Mouse (Mus musculus) intestine, embryonic 16.5 days (tissue): ENCODE data around the gene Rreb1. TPM values are rescaled to one million over a fixed set of nuclear protein-coding genes. Genes with fewer than 3 reads are reported as not detected.

Experiments used
- ATAC-seq: fragments of 200-750 bp; cut with Nextera tagmentation; 2 replicates; pipeline ENCODE4 v1.8.0; 2017; ENCODE audit warnings: moderate TSS enrichment, moderate library complexity
- H3K27ac ChIP-seq: fragments of 300-500 bp; sonication (generic); 2 replicates; pipeline ENCODE4 v1.5.1; 2014; ENCODE audit warnings: mild to moderate bottlenecking, low read length
- H3K27me3 ChIP-seq: fragments of 300-500 bp; sonication (generic); replicated peaks from 2 replicates; pipeline ENCODE4 v1.6.1; 2014; ENCODE audit warnings: low read length, control low read depth, mixed read lengths; ENCODE audit not compliant: control insufficient read depth, insufficient read depth
- H3K36me3 ChIP-seq: fragments of 300-500 bp; sonication (generic); 2 replicates; pipeline ENCODE4 v1.6.1; 2014; ENCODE audit warnings: low read length, control low read depth; ENCODE audit not compliant: control insufficient read depth, insufficient read depth
- H3K4me1 ChIP-seq: fragments of 300-500 bp; sonication (generic); 2 replicates; pipeline ENCODE4 v1.6.1; 2014; ENCODE audit warnings: low read length, control low read depth, mixed read lengths; ENCODE audit not compliant: control insufficient read depth, insufficient read depth
- H3K4me2 ChIP-seq: fragments of 300-500 bp; sonication (generic); 2 replicates; pipeline ENCODE4 v1.6.1; 2014; ENCODE audit warnings: low read depth, low read length, control low read depth
- H3K4me3 ChIP-seq: fragments of 300-500 bp; sonication (generic); 2 replicates; pipeline ENCODE4 v1.5.1; 2014; ENCODE audit warnings: mild to moderate bottlenecking, low read length
- H3K9ac ChIP-seq: fragments of 300-500 bp; sonication (generic); 2 replicates; pipeline ENCODE4 v1.6.1; 2014; ENCODE audit warnings: low read depth, low read length
- H3K9me3 ChIP-seq: fragments of 300-500 bp; sonication (generic); 2 replicates; pipeline ENCODE4 v1.6.1; 2016; ENCODE audit warnings: low read length, control low read depth; ENCODE audit not compliant: control insufficient read depth
- WGBS: fragments of 180-500 bp; shearing (Covaris S2); extraction: QIAGEN DNeasy Blood & Tissue Kit; methylation state at CpG from one replicate; pipeline ENCODE4 v1.1.7; 2014; 5-methylcytosine and 5-hydroxymethylcytosine counted together
- polyA plus RNA-seq: library from polyadenylated mRNA; unstranded; fragments of >200 nt; fragmentation: Nextera tagmentation; extraction: Ambion mirVana; gene quantifications from 2 replicates; pipeline ENCODE4 v1.2.1, GENCODE M21; 2015

Rreb1 gene
- polyA plus RNA-seq, 1 experiment from 2014 or later: 13.7 TPM

DNA sequence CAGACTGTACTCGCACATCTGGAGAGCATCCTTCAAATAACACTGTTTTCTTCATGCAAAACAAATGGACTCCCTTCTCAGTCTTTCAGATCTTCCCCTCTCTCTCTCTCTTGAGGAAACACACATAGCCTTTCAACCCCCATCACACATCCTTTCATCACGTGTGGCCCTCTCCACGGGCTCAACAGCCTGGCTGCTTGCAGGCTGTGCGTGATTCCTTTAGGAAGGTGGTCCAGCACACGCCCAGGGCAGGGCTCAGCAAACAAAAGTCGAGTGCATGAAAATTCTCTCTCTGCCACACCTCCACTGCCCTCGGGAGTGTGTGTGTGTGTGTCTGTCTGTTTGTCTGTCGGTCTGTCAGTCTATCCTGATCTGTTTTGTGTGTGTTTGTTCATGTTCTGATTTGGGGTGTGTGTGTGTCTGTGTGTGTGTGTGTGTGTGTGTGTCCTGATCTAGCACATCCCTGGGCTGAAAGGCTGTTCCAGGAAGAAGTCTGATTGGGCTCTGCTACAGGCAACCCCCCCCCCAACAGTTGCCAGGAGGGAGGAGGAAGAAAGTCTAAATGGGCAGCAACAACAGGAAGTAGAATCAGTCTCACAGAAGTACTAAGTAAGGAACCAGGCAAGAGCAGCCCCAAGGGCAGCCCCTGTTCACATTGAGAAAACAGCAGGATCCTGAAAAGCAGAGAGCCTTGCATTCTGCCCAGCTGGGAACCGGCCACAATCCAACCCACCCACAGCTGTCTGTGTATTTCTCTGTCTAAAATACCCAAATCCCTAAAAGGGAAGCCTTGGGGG lies 26.8 kb upstream of the Rreb1 start:
- 36% methylated on average over 9 of the region's 9 CpGs for WGBS
- no peak overlapping the region for H3K4me2 ChIP-seq
- no peak overlapping the region for H3K27ac ChIP-seq
- 0 out of 2 replicates have a peak overlapping the region, but pooled peaks have one; percentile 8 for H3K9ac ChIP-seq
- peaks cover 8% of the 10 kb centered on the region for H3K4me1 ChIP-seq
- peak; percentile 78 for ATAC-seq
- no peaks in the 10 kb centered on the region for H3K27me3 ChIP-seq
- H3K9me3 ChIP-seq: 0 out of 2 replicates have a peak, but pooled peaks cover 3% of the 10 kb centered on the region
- H3K36me3 ChIP-seq: no peaks in the 10 kb centered on the region
- no peak overlapping the region for H3K4me3 ChIP-seq

DNA sequence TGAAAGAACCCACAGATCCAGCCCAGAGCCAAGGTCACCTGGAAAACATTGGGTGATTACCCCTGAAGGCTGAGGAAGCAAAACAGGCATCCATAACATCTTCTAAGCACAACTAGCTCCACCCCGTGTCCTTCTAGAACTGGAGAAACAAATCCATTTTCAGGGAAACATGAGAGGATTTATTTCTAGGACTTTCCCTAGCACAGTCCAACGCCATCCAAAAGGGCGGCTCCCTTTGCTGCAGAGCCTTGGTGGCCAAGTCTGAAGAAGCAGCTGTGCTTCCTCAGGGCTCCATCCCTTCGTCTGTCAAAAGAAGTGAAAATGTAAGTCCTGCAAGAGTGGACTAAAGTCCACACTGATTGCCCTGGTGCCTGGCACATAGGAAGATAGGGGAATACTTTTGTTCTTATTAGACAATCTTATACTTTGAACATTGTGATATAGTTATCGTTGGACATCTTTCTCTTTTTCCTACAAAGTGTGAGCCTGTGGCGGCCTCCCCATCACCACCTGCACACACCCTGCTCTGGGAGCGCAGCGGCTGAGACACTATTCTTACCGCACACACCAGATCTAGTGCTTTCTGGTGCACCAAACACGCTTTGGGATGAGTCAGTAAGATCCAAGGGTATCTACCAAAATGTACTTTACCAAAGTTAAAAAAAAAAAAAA lies 18.7 kb upstream of the Rreb1 start:
- 0 out of 2 replicates have a peak, but pooled peaks cover 2% of the 10 kb centered on the region for H3K9me3 ChIP-seq
- H3K27me3 ChIP-seq: no peaks in the 10 kb centered on the region
- peaks cover 3% of the 10 kb centered on the region; the same call in 1 of the 2 replicates for H3K4me1 ChIP-seq
- no peaks in the 10 kb centered on the region for H3K36me3 ChIP-seq
- H3K9ac ChIP-seq: no peak overlapping the region
- no peak overlapping the region for H3K4me3 ChIP-seq
- WGBS: 80% methylated on average over 10 of the region's 10 CpGs
- ATAC-seq: peak; percentile 53
- H3K27ac ChIP-seq: no peak overlapping the region
- no peak overlapping the region for H3K4me2 ChIP-seq

DNA sequence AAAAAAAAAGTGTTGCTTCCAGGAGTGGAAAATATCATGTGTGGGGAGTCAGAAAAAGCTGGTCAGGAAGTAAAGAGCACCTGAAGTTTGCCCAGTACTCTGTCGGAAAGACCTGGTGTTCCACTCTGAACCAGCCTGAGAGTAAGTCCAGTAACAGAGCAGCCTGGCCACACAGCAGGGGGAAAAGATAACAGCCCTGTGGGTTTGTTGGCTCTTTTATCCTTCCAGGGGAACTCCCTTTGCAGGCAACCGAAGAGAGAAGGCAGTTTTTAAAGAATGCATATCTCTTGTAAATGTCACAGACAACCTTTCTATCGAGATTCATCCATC lies 18.2 kb upstream of the Rreb1 start:
- WGBS: 49% methylated on average over 3 of the region's 3 CpGs
- Histone ChIP-seq H3K27me3 (no peaks in the 10 kb centered on the region), H3K4me1 (peaks cover 3% of the 10 kb centered on the region; the same call in 1 of the 2 replicates), H3K9ac (no peak overlapping the region), H3K9me3 (no peaks in the 10 kb centered on the region), H3K4me2 (no peak overlapping the region), H3K4me3 (no peak overlapping the region), H3K36me3 (no peaks in the 10 kb centered on the region), H3K27ac (no peak overlapping the region)
- ATAC-seq: no peak

DNA sequence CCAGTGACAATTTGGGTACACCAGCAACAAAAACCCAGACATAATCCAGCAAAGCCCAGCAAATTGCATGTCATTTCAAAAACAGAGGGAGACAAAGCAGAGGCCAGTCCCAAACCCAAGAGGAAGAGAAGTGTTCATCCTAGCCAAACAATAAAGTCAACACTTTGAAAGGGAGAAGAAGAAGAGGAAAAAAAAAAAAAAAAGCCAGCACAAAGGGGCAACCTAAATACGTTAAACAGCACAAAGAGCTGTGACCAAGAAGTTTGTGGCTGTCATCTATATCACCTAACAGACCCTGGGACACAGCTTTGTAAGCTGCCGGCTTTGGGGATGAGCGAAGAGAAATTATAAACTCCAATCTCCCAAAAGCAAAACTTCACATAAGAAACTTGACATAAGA lies 17.8 kb upstream of the Rreb1 start:
- 75% methylated on average over 3 of the region's 3 CpGs for WGBS
- Histone ChIP-seq H3K27ac (no peak overlapping the region), H3K9me3 (no peaks in the 10 kb centered on the region), H3K9ac (no peak overlapping the region), H3K27me3 (no peaks in the 10 kb centered on the region), H3K4me3 (no peak overlapping the region), H3K36me3 (no peaks in the 10 kb centered on the region), H3K4me2 (no peak overlapping the region), H3K4me1 (peaks cover 3% of the 10 kb centered on the region; the same call in 1 of the 2 replicates)
- ATAC-seq: no peak

DNA sequence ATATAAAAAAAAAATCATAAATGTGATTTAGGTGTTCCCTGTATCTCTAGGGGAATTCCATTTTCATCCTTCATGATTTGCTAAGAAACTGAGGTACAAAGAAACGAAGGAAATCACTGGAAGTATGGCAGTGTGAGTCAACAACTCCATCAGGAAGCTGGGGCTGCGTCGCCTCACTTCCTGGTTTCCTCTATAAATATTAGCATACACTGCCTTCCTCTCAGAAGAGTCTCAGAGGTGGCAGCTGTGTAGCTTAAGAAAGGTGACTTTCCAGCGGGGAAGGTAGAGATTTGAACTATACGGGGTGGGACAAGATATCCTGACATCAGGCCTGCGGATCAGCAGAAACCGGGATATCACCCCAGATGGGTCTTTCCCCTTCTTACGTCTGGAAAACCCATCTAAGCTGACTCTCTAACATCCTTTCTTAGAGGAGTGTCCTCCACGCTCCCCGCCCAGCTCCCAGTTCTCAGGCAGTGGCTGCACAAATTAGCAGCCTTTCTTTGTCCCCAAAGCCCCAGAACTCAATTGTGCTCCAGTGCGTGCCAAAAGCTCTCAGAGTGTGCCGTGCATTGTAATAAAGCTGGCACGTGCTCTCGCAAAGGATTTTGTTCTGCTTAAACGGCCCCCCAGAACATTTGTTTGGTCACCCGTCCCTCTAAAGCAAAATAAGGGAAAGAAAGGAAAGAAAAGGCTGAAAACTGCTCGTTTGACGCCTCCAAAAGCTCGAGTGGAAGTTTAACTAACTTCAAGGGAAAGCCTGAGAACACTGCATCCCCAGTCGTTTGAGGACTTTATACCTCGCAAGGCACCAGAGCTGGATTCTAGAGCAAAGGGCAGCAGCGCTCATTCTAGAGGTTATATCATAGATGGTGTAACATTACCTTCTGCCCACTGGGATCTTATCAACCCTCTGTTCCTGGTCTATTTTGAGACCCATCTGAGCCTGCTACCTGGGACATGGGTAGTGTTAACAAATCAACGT lies 17.0 kb upstream of the Rreb1 start:
- Histone ChIP-seq H3K9ac (0 out of 2 replicates have a peak overlapping the region, but pooled peaks have one; percentile 3), H3K27ac (peak overlapping the region; percentile 73), H3K36me3 (no peaks in the 10 kb centered on the region), H3K4me2 (0 out of 2 replicates have a peak overlapping the region, but pooled peaks have one; percentile 9), H3K4me1 (peaks cover 3% of the 10 kb centered on the region; the same call in 1 of the 2 replicates), H3K9me3 (no peaks in the 10 kb centered on the region), H3K27me3 (no peaks in the 10 kb centered on the region), H3K4me3 (no peak overlapping the region)
- WGBS: 37% methylated on average over 23 of the region's 23 CpGs
- ATAC-seq: peak; percentile 84

DNA sequence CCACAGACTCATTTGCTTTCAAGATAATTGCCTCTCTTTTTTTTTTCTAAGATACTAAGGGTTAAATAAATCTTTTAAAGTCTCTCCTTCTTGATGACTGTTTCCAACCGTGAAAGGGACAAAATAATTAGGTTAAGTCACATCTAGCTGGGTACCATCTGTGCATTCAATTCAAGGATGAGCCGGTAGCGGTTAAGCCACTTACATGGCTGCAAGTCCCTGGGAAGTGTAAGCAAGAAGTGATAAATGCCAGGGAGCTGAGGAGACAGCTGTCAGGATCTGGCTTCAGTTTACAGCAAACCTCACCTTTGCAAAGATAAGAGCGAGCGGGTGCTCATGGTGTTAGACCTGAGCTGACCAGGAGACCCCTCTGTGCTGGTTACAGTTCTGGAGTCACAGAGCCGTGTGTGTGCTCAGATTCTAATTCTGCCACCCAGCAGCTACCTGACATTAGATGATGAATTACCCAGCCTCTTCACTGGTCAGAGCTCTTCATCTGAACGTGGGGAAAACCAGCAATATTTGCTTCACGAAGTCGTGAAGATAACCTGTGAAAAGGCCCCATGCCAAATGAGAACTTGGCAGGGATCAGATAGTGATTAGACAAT lies 14.3 kb upstream of the Rreb1 start:
- no peaks in the 10 kb centered on the region for H3K36me3 ChIP-seq
- no peak overlapping the region for H3K4me2 ChIP-seq
- H3K9me3 ChIP-seq: no peaks in the 10 kb centered on the region; the same call in 1 of the 2 replicates
- ATAC-seq: no peak
- no peak overlapping the region for H3K4me3 ChIP-seq
- H3K4me1 ChIP-seq: peaks cover 3% of the 10 kb centered on the region; the same call in 1 of the 2 replicates
- no peak overlapping the region for H3K9ac ChIP-seq
- H3K27ac ChIP-seq: no peak overlapping the region
- H3K27me3 ChIP-seq: no peaks in the 10 kb centered on the region
- WGBS: 50% methylated on average over 9 of the region's 9 CpGs

DNA sequence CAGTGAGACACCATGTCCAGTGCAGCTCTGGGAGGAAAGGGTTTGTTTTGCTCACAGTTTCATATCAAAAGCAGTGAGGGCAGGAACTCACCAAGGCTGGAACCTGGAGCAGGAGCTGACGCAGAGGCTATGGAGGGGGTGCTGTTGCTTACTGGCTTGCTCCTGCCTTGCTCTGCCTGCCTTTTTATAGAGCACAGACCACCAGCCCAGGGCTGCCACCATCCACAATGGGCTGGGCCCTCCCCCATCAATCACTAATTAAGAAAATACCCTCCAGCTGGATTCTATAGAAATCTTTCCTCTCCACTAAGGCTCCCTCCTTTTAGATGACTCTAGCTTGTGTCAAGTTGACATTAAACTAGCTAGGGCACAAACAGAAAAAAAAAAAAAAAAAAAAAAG lies 8.4 kb upstream of the Rreb1 start:
- Histone ChIP-seq H3K4me3 (no peak overlapping the region), H3K4me1 (no peaks in the 10 kb centered on the region), H3K4me2 (no peak overlapping the region), H3K27ac (no peak overlapping the region), H3K27me3 (no peaks in the 10 kb centered on the region), H3K36me3 (no peaks in the 10 kb centered on the region), H3K9me3 (no peaks in the 10 kb centered on the region; the same call in 1 of the 2 replicates), H3K9ac (no peak overlapping the region)
- ATAC-seq: no peak
- WGBS: 37% methylated on average over 1 of the region's 1 CpGs

DNA sequence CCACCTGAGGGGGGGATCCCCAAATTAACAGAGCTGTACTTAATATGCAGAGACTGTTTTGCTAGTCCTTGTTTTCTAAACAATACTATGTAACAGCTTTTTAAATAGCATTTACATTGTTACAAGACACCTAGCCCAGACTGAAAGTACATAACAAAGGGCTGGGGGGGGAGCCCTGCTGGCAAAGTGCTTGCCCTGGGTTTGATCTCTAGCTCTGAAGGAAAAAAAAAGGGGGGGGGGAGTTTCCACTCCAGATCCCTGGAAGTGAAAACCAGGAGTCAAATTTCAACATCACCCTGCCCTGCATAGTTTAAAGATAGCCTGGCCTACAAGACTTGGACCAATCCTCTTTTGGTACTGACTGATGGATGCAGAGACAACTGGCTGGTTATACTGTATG lies 4.7 kb upstream of the Rreb1 start:
- H3K27ac ChIP-seq: no peak overlapping the region
- H3K9me3 ChIP-seq: no peaks in the 10 kb centered on the region
- H3K27me3 ChIP-seq: no peaks in the 10 kb centered on the region
- H3K9ac ChIP-seq: no peak overlapping the region
- no peak overlapping the region for H3K4me3 ChIP-seq
- no peak for ATAC-seq
- H3K4me2 ChIP-seq: no peak overlapping the region
- no peaks in the 10 kb centered on the region for H3K36me3 ChIP-seq
- peaks cover 9% of the 10 kb centered on the region for H3K4me1 ChIP-seq
